Mouse (Mus musculus) right cerebral cortex, adult 18-20 months (tissue): ENCODE measurements at regions not wholly inside any gene's neighbourhood (a gene's known extent, or its start where the extent isn't known, plus 50 kb on each side); places are given as distances from the start of the nearest gene placed in this dataset.

Experiments used
- DNase-seq: peaks from one replicate; pipeline ENCODE4 v3.0.0; 2022; ENCODE audit warnings: mixed read lengths

GRCm38 (mm10) chr4:142633667-142634350 is 394.6 kb upstream of the Kazn start:
- DNase-seq, result peak; percentile 51

GRCm38 (mm10) chr4:142626503-142627194 is 387.4 kb upstream of the Kazn start:
- no peak for DNase-seq

GRCm38 (mm10) chr4:142625456-142625855 is 386.3 kb upstream of the Kazn start:
- DNase-seq, result peak; percentile 27

- no peak for DNase-seq
Observed at GRCm38 (mm10) chr4:142622151-142622861, 383.1 kb upstream of the Kazn start.

GRCm38 (mm10) chr4:142619396-142619795 is 380.2 kb upstream of the Kazn start:
- DNase-seq, result no peak

GRCm38 (mm10) chr4:142618770-142619169 is 379.6 kb upstream of the Kazn start:
- DNase-seq, result no peak

- no peak for DNase-seq
Observed at GRCm38 (mm10) chr4:142617676-142618075, 378.5 kb upstream of the Kazn start.

GRCm38 (mm10) chr4:142616901-142617300 is 377.7 kb upstream of the Kazn start:
- DNase-seq, result no peak

- DNase-seq, result no peak
Observed at GRCm38 (mm10) chr4:142605098-142605497, 365.9 kb upstream of the Kazn start.

GRCm38 (mm10) chr4:142597214-142597613 is 358.0 kb upstream of the Kazn start:
- no peak for DNase-seq

GRCm38 (mm10) chr4:142589084-142589741 is 350.0 kb upstream of the Kazn start:
- no peak for DNase-seq

GRCm38 (mm10) chr4:142588418-142589083 is 349.4 kb upstream of the Kazn start:
- DNase-seq, result peak; percentile 24

GRCm38 (mm10) chr4:142587345-142588035 is 348.3 kb upstream of the Kazn start:
- no peak for DNase-seq

- DNase-seq, result no peak
Observed at GRCm38 (mm10) chr4:142578536-142578935, 339.3 kb upstream of the Kazn start.

- DNase-seq, result no peak
Observed at GRCm38 (mm10) chr4:142577519-142577918, 338.3 kb upstream of the Kazn start.

GRCm38 (mm10) chr4:142574528-142574927 is 335.3 kb upstream of the Kazn start:
- DNase-seq, result no peak

GRCm38 (mm10) chr4:142570712-142571111 is 331.5 kb upstream of the Kazn start:
- DNase-seq, result no peak

GRCm38 (mm10) chr4:142568556-142568955 is 329.4 kb upstream of the Kazn start:
- peak; percentile 24 for DNase-seq

GRCm38 (mm10) chr4:142554716-142555115 is 315.5 kb upstream of the Kazn start:
- DNase-seq, result peak; percentile 20

- DNase-seq, result no peak
Observed at GRCm38 (mm10) chr4:142545871-142546270, 306.7 kb upstream of the Kazn start.

- DNase-seq, result no peak
Observed at GRCm38 (mm10) chr4:142545187-142545586, 306.0 kb upstream of the Kazn start.

- DNase-seq, result no peak
Observed at GRCm38 (mm10) chr4:142544736-142545135, 305.5 kb upstream of the Kazn start.
